Mouse (Mus musculus) kidney, adult 9 months (tissue): ENCODE measurements around the gene Pin1.

Source experiments
- DNase-seq: peaks from one replicate; pipeline ENCODE4 v3.0.0; 2022

Pin1 gene

GRCm38 (mm10) chr9:20705981-20706380 is 54.1 kb downstream of the Pin1 start:
- no peak for DNase-seq

DNA sequence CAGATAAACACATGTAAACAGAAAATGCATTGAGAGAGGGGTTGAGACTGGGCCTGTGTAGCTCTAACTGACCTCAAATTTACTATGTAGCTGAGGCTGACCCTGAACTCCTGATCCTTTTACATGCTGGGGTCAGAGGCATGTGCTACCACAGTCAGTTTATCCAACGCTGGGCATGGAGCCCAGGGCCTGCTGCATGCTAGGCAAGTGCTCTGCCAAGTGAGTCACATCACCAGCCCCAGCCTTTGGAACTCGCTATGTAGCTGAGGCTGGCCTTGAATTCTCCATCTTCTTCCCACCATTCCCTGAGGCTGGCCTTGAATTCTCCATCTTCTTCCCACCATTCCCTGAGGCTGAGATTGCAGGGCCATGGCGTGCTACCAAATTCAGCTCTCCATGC is 58.6 kb downstream of the Pin1 start:
- no peak for DNase-seq

- no peak for DNase-seq
These were observed 61.1 kb downstream of the Pin1 start for GRCm38 (mm10) chr9:20712934-20713477.

- DNase-seq: no peak
These were observed 61.6 kb downstream of the Pin1 start for GRCm38 (mm10) chr9:20713478-20713987.

GRCm38 (mm10) chr9:20715332-20715731 is 63.4 kb downstream of the Pin1 start:
- no peak for DNase-seq
